Mouse (Mus musculus) heart, postnatal 0 days (tissue): ENCODE measurements at regions not wholly inside any gene's neighbourhood (a gene's known extent, or its start where the extent isn't known, plus 50 kb on each side); places are given as distances from the start of the nearest gene placed in this dataset.

Source experiments
- CTCF ChIP-seq: IDR thresholded peaks from 2 replicates; pipeline ENCODE4 v1.5.1; 2016; ENCODE audit warnings: antibody characterized with exemption, control low read depth, low read depth
- EP300 ChIP-seq: IDR thresholded peaks from 2 replicates; pipeline ENCODE4 v1.6.1; 2016; ENCODE audit warnings: antibody characterized with exemption, low read depth

DNA sequence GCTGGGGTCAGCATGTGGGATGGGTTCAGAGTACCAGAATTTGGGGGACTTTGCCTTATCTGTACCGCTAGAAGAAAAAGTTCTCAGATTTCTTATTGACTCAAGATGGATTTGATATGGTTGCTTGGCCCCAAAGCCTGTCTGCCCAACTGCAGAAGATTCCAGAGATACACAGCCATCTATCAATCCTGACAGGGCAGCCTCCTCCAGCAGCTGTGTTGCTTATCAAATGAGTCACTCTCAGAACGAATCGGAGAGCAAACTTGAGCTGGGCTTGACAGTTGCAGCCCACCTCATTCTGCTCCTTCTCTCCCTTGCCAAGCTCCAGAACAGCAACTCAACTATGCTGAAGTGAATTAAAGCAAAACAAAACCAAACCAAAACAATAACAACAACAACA lies 345.9 kb downstream of the Pik3r1 start:
- no peak for TF ChIP-seq CTCF
- no peak for TF ChIP-seq EP300
